Mouse (Mus musculus) telencephalon, adult 2 months (tissue): Measurements from ENCODE around the gene Zfp184.
"Not testable (repeated sequence)": the region's sequence is repeated elsewhere in the genome, so short reads cannot be mapped to it uniquely, and the experiment has no call there.

Experiments used
- DNase-seq: peaks from one replicate; pipeline ENCODE4 v3.0.0-alpha.2; 2011; ENCODE audit warnings: low read depth, low spot score

The Zfp184 gene

DNA sequence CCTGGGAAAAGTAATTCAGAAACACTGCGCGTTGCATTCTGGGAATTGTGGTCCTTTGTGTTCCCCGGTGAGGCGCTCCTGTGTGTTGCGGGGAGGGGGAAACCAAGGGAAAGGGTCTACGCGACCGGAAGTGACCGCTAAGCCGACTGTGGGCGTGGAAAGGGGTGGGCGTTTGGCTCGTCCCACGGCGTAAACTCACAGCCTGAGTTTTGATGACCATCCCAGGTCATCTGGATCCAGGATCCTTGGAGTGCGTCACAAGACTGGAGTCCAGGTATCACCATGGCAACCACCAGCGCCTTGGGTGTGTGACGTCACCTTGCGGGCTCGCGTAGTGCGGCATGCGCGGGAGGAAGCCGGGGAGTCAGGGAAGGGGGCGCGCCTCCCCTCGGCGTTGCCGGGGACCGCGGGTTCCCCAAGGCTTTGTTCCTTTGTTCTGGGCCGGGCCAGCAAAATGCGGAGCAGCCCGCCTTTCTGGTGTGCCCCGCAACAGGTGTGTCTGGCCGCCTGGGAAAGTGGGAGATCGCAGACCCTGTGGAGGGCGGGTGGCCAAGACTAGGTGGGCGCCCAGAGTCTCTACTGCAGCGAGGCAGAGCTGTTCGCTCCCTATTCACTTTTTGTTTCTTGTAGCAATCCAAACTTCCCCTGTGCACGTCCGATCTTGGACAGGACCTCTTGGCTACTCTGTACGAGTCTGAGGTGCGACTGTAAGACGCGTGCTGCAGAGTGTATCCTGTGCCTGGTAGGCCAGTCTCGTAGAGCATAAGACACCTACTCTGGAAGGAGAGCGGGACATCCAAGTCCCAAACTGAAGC lies at the start of gene Zfp184:
Zfp184 (plus strand) TSS at position 169 of the 815 bp plus-strand sequence.
- DNase-seq = peak; percentile 91

DNA sequence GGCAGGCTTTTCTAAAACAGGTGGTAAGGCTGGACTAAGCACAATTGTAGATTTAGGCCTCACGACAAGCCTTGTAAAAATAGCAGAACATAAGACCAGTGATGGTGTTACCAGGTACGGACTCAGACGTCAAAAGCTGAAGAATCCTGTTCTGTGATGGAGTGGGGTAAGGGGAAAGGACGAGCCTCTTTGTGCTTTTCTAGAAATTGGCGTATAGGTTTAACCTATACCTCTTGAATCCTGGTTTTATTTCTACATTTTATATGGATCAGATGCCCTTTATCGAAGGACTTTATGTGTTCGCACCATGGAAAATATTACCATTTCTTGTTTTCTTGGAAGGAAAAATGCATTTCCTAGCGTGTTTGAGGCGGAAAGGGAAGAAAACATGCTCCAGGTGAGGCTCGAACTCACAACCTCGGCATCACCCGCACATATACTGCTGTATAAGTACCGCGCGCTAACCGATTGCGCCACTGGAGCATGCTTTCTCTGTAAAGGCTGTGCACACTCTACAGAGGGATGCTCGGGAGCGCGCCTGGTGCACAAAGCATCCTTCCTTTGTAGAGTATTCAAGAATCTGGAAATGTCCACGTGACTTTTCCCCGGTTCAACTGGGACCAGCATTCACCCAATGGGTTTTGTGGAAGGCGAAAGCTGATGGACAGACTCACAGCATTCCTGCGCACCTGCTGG lies 48.2 kb upstream of the Zfp184 start:
- peak; percentile 80 for DNase-seq

DNA sequence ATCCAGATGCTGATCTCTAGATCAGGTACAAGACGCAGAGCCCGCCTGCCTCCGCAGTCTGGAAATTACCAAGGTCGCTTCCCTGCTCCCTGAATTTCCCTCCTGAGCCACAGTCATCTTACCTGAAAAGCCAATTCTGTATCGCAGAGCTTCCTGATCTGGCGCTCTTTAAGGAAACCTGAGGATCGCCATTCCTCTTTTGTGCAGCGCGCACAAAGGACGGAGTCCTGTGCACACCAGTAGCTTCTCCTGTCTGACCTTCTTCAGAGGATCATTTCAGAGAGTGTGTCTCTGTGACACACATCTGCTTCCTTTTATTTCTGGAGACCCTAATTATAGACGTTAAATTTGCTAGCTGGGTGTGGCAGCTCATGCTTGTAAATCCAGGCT lies 47.7 kb upstream of the Zfp184 start:
- peak; percentile 44 for DNase-seq

DNA sequence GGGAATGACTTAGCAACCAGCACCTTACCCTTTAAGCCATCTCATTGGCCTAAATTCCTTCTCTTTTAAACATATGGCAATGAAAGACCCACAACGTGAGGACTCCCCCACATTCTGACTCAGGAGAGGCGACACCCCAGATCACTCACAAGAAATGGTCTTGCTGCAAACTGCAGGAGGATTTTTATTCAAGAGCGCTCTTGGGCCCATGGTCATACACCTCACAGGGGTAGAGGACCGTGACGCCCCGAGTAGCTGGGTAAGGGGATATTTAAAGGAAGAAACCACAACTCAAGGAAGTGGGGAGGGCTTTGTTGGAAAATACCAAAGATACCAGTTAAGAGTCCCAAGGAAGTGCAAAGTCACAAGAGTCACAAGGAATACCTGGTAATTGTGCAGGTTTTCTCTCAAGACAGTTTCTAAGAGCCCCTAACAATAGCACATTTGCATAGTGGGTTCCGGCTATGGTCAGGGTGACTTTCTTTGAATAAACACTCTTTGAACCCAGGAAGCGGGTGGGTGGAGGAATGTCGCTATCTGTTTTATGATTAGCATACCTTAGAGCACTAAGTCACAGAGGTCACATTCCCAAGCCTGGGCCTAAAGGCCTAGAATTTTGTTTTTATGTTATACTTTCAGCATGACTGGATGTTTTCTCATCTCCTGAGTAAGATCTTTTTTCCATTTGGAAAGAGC lies 43.9 kb upstream of the Zfp184 start:
- not testable (repeated sequence) for DNase-seq

DNA sequence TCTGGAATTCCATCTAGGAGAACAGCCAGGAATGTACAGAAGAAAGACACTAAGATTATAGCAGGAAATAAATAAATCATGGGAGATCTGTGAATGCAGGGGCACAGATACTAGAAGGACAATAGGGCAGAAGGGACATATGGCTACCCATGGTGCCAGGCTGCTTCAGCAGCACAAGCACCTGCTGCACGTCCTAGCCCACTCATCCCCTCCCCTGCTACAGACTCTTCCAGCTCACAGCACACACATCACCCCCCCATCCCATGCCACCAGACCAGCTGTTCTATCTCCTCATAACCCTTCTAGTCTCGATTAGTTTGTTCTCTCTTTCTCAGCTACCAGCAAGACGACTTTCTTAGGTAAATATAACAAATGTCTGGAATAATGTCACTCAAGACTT lies 41.4 kb upstream of the Zfp184 start:
- no peak for DNase-seq

DNA sequence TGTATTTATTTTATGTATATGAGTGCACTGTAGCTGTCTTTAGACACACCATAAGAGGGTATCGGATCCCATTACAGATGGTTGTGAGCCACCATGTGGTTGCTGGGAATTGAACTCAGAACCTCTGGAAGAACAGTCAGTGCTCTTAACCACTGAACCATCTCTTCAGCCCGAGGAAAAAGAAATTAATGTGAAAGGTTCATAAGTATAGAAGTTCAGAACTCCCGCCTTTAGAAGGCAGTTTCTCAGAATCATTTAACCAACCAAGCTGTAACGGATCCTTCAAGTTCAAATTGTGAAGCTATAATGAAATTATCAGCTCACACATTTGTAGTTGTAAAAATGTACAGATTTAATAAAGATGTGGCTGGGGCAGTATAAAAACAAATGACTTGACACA lies 40.8 kb upstream of the Zfp184 start:
- DNase-seq = not testable (repeated sequence)

DNA sequence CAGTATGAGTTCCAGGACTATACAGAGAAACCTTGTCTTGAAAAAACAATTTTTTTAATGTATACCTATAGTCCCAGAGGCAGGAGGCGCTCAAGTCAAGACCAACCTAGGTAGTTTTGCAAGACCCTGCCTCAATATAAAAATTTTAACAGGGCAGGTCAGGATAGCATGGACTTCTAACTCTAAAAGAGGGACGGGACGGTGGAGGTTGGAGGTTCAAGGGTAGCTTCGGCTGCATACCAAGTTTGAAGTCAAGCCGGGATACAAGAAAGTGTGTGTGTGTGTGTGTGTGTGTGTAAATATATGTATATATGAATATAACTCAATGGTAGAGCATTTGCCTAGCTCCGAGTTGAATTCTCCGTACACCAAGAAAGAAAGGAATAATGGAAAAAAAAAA lies 38.6 kb upstream of the Zfp184 start:
- no peak for DNase-seq

DNA sequence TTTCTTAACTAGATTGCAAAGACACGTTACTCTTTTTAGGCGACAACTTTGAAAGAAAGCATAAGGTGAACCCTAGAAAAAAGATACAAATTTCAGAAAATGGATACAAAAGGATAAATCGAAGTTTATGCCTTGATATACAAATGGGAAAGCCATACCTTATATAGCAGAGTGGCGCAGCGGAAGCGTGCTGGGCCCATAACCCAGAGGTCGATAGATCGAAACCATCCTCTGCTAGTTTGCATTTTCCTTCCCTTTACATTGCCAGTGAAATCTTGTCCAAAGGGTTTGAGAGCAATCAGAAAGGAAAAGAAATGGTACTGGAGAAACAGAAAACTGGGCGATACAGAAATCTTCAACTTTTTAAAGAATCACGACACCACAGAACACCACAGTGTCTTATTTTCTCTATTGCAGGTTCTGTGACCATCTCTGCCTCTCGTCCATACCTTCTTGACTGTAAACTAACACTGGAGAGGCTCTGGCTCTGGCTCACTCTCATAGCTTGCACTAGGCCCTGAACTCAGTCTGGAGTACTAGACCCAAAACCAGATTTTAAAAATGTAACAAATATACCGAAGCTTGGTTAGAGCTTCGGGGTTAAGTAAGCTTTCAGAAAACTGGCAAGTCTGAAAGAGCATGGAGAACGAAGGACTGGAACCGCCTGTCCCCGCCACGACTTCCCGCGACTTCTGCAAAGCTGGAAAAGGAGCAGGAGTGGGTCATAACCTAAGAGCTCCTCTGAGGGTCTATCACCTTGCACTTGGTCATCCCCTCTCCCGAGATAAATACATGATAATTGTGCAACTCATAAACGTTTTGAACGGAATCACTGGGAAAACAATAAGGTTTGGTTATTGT lies 37.7 kb upstream of the Zfp184 start:
- DNase-seq = no peak

DNA sequence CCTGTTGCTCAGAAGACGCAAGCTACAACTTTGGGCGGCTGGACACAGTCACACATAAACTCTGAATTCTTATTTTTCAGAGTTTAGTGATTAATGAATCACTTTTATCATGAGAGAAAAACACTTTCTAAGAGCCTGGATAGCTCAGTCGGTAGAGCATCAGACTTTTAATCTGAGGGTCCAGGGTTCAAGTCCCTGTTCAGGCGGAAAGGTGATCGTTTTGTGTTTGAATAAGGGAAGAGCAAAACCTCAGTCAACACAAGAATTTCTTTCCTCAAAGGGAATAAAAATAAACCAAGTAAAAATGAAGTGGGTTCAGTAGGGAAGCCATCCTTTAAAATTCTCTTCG lies 37.1 kb upstream of the Zfp184 start:
- not testable (repeated sequence) for DNase-seq

DNA sequence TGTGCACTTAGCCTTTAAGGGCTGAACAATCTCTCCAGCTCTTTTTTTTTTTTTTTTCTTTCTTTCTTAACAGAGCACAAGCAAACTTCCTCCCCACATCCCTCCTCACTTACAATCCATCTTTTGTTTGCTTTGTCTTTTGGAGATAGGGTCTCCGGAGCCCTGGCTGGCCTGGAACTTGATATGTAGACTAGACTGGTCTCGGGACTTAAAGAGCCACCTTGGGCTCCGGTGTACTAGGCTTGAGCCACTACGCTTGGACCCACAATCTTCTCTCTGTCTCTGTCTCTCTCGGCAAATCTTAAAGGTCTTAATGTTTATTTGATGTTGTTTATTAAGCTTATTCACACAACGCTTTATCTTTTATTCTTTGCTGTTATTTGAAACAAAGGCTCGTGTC lies 34.2 kb upstream of the Zfp184 start:
- DNase-seq = no peak

DNA sequence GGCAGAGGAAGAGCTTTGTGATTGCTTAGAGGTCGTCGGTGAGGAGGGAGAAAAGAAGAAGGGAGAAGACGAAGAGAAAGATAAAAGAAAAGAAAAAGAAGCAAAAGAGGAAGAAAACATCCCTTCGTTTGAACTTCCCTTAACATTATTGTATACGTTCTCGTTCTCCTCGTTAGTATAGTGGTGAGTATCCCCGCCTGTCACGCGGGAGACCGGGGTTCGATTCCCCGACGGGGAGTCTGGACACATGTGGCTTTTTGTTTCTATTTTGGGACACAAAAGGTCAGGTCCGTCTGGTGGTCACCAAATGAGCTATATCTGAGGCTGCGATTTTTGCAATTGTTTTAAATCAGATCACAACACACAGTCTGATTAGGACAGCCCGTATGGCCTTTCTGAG lies 33.7 kb upstream of the Zfp184 start:
- no peak for DNase-seq

DNA sequence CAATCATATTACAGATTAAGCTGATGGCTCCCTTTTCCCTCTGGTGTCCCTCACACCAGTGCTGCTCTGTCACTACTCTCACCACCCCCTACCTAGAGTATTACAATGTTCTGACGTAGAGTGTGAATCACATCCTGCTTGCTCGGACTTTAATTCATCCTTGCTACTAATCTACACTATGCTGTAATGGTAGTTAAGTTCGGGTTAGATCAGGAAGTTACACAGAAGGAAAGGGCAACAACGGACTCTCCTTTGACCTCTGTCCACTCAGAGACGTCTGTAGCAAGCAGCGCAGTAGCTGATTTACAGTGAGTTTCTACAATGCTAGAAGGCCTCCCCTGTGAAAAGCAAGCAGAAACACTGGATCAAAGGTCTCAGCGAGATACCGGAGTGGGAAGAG lies 31.0 kb upstream of the Zfp184 start:
- no peak for DNase-seq

DNA sequence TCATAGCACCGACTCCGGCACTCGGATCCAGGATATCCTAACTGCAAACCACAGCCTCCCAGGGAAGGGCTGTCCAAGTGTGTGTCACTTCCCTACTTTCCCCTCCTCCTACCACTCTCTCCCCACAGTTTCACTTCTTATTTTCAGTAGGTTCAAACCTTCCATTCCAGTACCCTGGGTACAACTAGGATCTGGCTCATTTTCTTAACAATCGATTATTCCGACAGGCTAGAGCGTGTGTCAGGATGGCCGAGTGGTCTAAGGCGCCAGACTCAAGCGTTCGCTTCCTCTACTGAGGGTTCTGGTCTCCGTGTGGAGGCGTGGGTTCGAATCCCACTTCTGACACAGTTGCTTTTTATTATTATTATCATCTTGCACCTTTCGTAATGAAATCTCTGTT lies 30.3 kb upstream of the Zfp184 start:
- DNase-seq = no peak

DNA sequence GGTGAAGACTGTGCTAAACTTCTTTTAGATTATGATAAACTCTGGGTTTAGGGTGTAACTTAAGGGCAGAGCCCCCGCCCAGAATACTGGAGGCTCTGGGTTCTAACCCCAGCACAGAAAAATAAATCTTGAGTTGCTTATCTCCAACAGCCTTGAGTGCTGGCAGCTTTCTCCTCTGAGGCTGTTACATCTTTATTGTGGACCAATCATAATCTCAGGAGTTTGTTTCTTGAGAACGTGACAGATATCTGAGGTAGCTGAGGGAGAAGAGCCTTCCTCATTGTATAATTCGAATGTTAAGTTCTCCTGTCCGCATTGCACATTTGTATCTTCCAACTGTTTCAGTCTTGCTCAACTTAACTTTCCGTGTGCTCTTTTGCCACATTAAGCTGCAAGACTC lies 29.4 kb upstream of the Zfp184 start:
- no peak for DNase-seq

DNA sequence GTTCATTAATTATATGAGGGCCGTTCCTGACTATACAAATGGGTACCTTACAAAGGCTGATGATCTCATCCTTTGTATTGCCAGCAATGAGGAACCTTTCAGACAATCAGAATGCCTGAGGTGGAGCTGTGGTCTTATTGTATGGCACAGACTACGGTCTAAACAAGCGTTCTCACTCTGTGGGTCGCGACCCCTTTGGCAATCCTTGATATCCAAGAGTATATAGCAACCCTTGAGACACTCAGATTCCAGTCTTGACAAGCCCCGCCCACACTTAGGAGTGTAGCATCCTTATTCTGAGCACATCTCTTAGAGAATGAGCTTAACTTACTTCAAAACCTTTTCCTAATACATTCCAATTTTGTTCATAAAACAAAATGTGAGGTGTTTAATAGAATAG lies 28.8 kb upstream of the Zfp184 start:
- DNase-seq = no peak

DNA sequence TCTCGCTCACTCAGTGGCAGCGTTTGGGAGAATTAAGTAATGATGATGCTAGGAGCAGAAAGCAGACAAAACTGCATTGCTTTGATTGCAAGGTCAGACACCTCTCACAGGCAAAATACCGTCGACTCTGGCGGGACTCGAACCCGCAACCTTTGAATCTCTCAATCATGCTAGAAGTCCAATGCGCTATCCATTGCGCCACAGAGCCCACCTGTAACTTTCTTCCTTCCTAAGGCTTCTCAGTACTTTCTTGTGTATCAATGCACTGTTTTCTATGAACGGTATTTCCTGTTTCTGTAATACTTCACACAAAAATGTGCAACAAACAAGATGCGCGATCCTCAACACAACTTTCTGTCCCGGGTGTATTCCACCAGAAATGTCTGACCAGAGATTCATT lies 27.9 kb upstream of the Zfp184 start:
- no peak for DNase-seq

DNA sequence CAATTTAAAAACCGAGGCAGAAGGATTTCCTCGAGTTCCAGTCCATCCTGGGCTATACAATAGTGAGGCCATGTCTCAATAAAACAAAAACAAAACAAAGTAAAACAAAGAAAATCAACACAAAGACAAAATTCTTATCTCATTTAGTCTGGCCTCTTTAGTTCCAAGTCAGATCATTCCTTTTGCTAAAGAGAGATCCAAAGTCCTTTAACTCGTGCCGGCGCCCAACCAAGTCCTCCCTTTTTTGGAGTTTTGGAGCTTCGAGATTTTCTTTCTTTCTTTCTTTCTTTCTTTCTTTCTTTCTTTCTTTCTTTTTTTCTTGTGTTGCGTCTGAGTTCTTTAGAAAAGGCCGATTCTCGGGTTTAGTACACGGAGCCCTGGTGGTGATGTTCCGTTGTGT lies 27.4 kb upstream of the Zfp184 start:
- DNase-seq = no peak

DNA sequence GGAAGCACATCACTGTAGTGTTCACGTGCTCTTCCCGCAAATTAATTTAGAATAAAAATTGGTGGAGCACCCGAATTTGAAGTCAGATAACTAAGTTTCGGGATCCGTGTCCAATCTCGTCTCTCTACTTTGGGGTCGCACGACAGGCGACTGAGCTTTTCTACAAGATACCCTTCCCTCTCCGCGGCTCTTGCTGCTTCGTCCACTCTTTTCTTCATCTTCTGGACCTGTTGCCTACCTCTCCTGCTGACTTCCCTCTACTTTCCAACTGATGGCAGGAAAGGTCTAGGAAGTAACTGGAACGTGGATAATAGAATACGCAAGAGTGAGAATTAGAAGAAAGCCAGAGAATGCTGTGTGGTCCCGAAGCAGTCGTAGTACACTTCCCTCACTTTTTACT lies 26.9 kb upstream of the Zfp184 start:
- no peak for DNase-seq

DNA sequence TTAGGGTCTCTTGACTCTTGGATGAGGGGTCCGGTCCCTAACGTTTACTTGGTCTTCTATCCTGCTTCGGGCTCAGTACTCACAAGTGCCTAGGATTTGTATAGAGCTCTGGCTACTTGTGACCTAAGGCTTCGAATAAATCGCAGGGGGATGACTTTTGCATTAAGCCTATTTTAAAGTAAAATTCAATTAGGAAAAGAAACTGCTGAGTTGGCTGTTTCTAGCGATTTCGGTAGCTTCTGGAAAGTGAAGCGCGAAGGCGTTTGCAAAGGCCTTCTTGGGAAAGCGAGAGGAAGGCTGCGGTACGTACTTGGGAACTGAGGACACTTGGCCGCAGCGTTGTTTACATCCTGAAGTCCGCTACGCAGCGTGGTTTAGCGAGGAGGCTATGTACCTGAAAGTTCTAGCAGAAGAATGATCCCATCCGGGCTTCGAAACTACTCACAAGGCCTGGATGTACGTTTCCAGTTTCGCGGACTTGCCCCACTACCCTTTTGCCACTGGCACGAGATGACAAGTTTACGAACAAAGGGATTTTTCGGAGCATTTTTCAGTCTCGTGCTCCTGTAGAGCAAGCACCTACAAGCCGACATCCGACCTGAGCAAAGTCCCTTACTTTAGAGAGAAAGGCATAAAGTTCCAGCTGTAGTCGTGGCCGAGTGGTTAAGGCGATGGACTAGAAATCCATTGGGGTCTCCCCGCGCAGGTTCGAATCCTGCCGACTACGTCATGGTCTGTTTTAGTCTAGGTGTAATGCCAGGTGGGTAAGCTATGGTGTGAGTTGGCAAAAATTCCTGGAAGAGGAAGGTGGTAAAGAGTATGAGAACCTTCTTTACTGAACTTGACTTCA lies 26.1 kb upstream of the Zfp184 start:
- no peak for DNase-seq

DNA sequence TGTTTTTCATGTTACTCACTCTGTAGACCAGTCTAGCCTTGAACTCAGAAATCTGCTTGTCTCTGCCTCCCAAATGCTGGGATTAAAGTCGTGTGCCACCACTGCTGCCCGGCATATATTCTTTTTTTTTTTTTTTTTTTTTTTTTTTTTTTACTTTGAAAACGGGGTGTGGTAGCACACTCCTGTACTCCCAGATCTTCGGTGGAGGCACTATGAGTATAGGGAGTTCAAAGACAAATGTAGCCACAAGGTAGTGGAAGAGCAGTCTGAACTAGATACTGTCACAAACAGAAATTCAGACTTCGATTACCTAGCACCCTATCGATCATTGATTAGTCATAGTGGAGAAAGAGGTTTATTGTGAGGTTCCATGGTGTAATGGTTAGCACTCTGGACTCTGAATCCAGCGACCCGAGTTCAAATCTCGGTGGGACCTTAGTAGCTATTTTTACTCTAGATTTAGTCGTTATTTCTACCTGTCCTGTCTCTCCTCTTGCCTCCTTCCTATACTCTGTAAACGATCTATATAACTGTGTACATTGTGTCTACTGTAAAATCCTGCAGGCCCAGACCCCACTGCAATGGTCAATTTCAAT lies 25.0 kb upstream of the Zfp184 start:
- no peak for DNase-seq
